11 mouse cellular contexts compared by ENCODE assay signal in the genomic region with DNA sequence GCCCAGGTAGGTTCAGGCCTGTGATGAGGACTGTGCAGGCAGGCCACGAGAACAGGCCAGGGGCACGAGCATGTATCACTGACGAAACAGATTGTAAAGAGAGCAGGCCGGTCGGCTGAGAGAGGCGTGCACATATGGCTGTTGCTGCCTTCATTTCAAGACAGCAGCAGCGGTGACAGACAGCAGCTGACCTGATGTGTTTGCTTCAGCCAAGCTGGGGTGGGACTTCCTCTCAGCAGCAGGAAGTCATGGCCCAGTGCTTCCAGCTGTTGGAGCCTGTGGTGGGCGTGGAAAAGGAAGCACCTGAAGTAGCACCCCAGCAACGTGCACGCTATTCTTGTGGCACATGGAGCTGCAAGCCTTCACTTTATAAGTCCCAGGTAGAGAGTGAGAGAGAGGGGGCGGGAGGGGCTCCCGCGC.
DNase-seq lines count a peak whose midpoint lies in the region; ATAC-seq and TF ChIP-seq lines count a peak whose summit lies in the region.
"Had no signal": no experiment of that assay in that cellular context is flagged by ENCODE, and none has a peak within 500 bp of the region (broad histone marks: within the 10 kb centered on the region; RNA-seq: fewer than 3 reads in every experiment).

No protein-coding gene starts in this region.

- H3K4me3 ChIP-seq in kidney, postnatal 0 days (replicated peaks; ENCODE audit: low read depth, low read length) = no peak overlapping the region
- H3K4me3 ChIP-seq in thymus, adult 2 months (ENCODE audit: control insufficient read depth, insufficient read depth, low read length) = peak overlapping the region; percentile 30
- H3K4me3 ChIP-seq: embryonic facial prominence, embryonic 13.5 days; neural tube, embryonic 12.5 days had no signal

- no peak overlapping the region for H3K4me2 ChIP-seq in kidney, postnatal 0 days (ENCODE audit: low read length)
- H3K4me2 ChIP-seq: embryonic facial prominence, embryonic 13.5 days; neural tube, embryonic 12.5 days had no signal

- WGBS in kidney, postnatal 0 days = 55% methylated on average over 13 of the region's 13 CpGs
- WGBS in thymus, adult 2 months = 30% methylated on average over 13 of the region's 13 CpGs

- H3K4me1 ChIP-seq in kidney, postnatal 0 days (replicated peaks; ENCODE audit: insufficient read depth, low read length) = peaks cover 5% of the 10 kb centered on the region; the same call in 1 of the 2 replicates
- peaks cover 28% of the 10 kb centered on the region for H3K4me1 ChIP-seq in thymus, adult 2 months (replicated peaks; ENCODE audit: control insufficient read depth, insufficient read depth, low read length)
- H3K4me1 ChIP-seq: embryonic facial prominence, embryonic 13.5 days; neural tube, embryonic 12.5 days had no signal

- TF ChIP-seq CTCF in kidney, postnatal 0 days (IDR thresholded peaks at IDR 0.05; ENCODE audit: low read depth) = no peak
- no peak for TF ChIP-seq CTCF in thymus, adult 2 months (IDR thresholded peaks at IDR 0.05; ENCODE audit: borderline replicate concordance, control insufficient read depth, extremely low read depth, insufficient read depth, low read length, poor library complexity)

- peak; percentile 47 for DNase-seq in kidney, postnatal 0 days (ENCODE audit: low spot score)
- DNase-seq in kidney, postnatal 25 days = no peak
- DNase-seq in lung, postnatal 36 days = peak; percentile 61
- peak; percentile 76 for DNase-seq in thymus, adult 2 months
- no peak for DNase-seq in right cerebral cortex, postnatal 14 days
- no peak for DNase-seq in left cerebral cortex, adult 11 months (ENCODE audit: low spot score)
- no peak for DNase-seq in adrenal gland, postnatal 4 days (ENCODE audit: low spot score in 2 of 2)
- DNase-seq: kidney, adult 2 months had no signal

- ATAC-seq in kidney, postnatal 0 days (replicated peaks; ENCODE audit: low FRiP score, low read depth) = peak; percentile 43
- peak; percentile 71 for ATAC-seq in granulocyte monocyte progenitor cell, adult 5-6 weeks (replicated peaks; ENCODE audit: poor library complexity, severe bottlenecking)

- H3K27me3 ChIP-seq in kidney, postnatal 0 days (ENCODE audit: insufficient read depth, low read length) = no peaks in the 10 kb centered on the region
- H3K27me3 ChIP-seq in thymus, adult 2 months (ENCODE audit: control insufficient read depth, insufficient read depth, low read length) = no peaks in the 10 kb centered on the region
- H3K27me3 ChIP-seq: embryonic facial prominence, embryonic 13.5 days; neural tube, embryonic 12.5 days had no signal

- no peaks in the 10 kb centered on the region for H3K9me3 ChIP-seq in kidney, postnatal 0 days (replicated peaks; ENCODE audit: low read length)
- H3K9me3 ChIP-seq: embryonic facial prominence, embryonic 13.5 days; neural tube, embryonic 12.5 days had no signal

- no peak overlapping the region for H3K27ac ChIP-seq in kidney, postnatal 0 days
- H3K27ac ChIP-seq in thymus, adult 2 months (ENCODE audit: control insufficient read depth, insufficient read depth, low read length) = peak overlapping the region; percentile 75
- H3K27ac ChIP-seq: embryonic facial prominence, embryonic 13.5 days; neural tube, embryonic 12.5 days had no signal

- TF ChIP-seq POLR2A in thymus, adult 2 months (IDR thresholded peaks at IDR 0.05; ENCODE audit: control insufficient read depth, extremely low read depth, insufficient read depth, low read length, poor library complexity) = 0 out of 2 replicates have a peak, but pooled peaks have one; percentile 15

- no peak overlapping the region for H3K9ac ChIP-seq in kidney, postnatal 0 days (ENCODE audit: low read depth, low read length)
- H3K9ac ChIP-seq: embryonic facial prominence, embryonic 13.5 days; neural tube, embryonic 12.5 days had no signal

- no peaks in the 10 kb centered on the region for H3K36me3 ChIP-seq in kidney, postnatal 0 days (ENCODE audit: insufficient read depth, low read length)
- H3K36me3 ChIP-seq in thymus, adult 2 months (ENCODE audit: control insufficient read depth, insufficient read depth, low read length) = no peaks in the 10 kb centered on the region
- H3K36me3 ChIP-seq: embryonic facial prominence, embryonic 13.5 days; neural tube, embryonic 12.5 days had no signal

Comparison
In these comparisons a context has a peak if more than half of its experiments do, and no peak if none do; other contexts are left out.
1. DNase-seq: peak in kidney, postnatal 0 days (single experiment), lung, postnatal 36 days (single experiment) and thymus, adult 2 months (single experiment); none in kidney, postnatal 25 days (0 of 2), right cerebral cortex, postnatal 14 days (single experiment), left cerebral cortex, adult 11 months (single experiment) and adrenal gland, postnatal 4 days (0 of 2).